Mouse (Mus musculus): Measurements from ENCODE around the gene Cdt1.

- TF ChIP-seq CTCF (IDR thresholded peaks at IDR 0.05; ENCODE audit: borderline replicate concordance, insufficient read depth, low read depth, low read length): no peak
- TF ChIP-seq POLR2A (IDR thresholded peaks at IDR 0.05; ENCODE audit: borderline replicate concordance, insufficient read depth, low read length): no peak
Measured at GRCm38 (mm10) chr8:122610209-122610608, 42.4 kb downstream of the Cdt1 start.
